ENCODE assay signal across 23 mouse cellular contexts in genomic region chr9:122271866-122272265, GRCm38 (mm10). TPM values are rescaled to one million over a fixed set of nuclear protein-coding genes. Genes with fewer than 3 reads are reported as not detected.
A peak's percentile ranks its signal among the peaks of the same experiment; 100 is the strongest.
DNase-seq lines count a peak whose midpoint lies in the region; TF ChIP-seq lines count a peak whose summit lies in the region.
"Had no signal": no experiment of that assay in that cellular context is flagged by ENCODE, and none has a peak within 500 bp of the region (broad histone marks: within the 10 kb centered on the region; RNA-seq: fewer than 3 reads in every experiment).

No protein-coding gene starts in this region.

- peaks cover 11 to 36% of the 10 kb centered on the region in 2 experiments for H3K36me3 ChIP-seq in CH12.LX (replicated peaks in 1 of 2; ENCODE audit: control insufficient read depth in 1 of 2, insufficient read depth in 1 of 2, low read length in 1 of 2)
- H3K36me3 ChIP-seq: liver, embryonic 15.5 days; lung, embryonic 15.5 days had no signal

- no peaks in the 10 kb centered on the region for H3K9me3 ChIP-seq in CH12.LX (replicated peaks; ENCODE audit: low read length)
- H3K9me3 ChIP-seq: forebrain, embryonic 15.5 days; heart, embryonic 10.5 days; hindbrain, embryonic 10.5 days; limb, embryonic 10.5 days; liver, embryonic 15.5 days; lung, embryonic 15.5 days; neural tube, embryonic 13.5 days had no signal

- no peak for TF ChIP-seq POLR2A in CH12.LX (IDR thresholded peaks at IDR 0.05; ENCODE audit: low read depth, low read length)

- H3K4me1 ChIP-seq in CH12.LX (ENCODE audit: control insufficient read depth in 1 of 2, insufficient read depth in 2 of 2): peaks cover 9 to 22% of the 10 kb centered on the region in 2 experiments
- H3K4me1 ChIP-seq: heart, embryonic 10.5 days; hindbrain, embryonic 10.5 days; limb, embryonic 10.5 days; lung, embryonic 15.5 days; neural tube, embryonic 13.5 days had no signal

- dilution Hi-C loops in CH12.LX (cut with MboI; ENCODE audit: extremely low pct_ligation_motif_present, extremely low pct_unique_long_range_greater_than_20kb, low sequenced_read_pairs): no loop called here

- DNase-seq in A20 (ENCODE audit: low read depth, low spot score) (peak; percentile 33), CH12.LX (ENCODE audit: extremely low read depth) (no peak)
- peak; percentile 65 for DNase-seq in naive thymus-derived CD4-positive, alpha-beta T cell, adult 2 months (ENCODE audit: low read depth)
- DNase-seq in thymus, postnatal 25 days: peak; percentile 60
- DNase-seq in left cerebral cortex, adult 8-10 months (ENCODE audit: low spot score in 2 of 2): no peak
- no peak for DNase-seq in kidney, postnatal 4 days
- no peak for DNase-seq in adrenal gland, postnatal 4 days (ENCODE audit: low spot score in 2 of 2)
- DNase-seq: adrenal gland, postnatal 10 days; B cell, adult 2 months; cerebellum, adult 8-10 months; kidney, postnatal 36 days; liver; lung, postnatal 4 days; midbrain, embryonic 14.5 days; retina, postnatal 1 day; right cerebral cortex, postnatal 25 days had no signal

- no peak overlapping the region for H3K27ac ChIP-seq in CH12.LX (ENCODE audit: insufficient read depth, low read depth)
- H3K27ac ChIP-seq: forebrain, embryonic 15.5 days; heart, embryonic 10.5 days; hindbrain, embryonic 10.5 days; limb, embryonic 10.5 days; liver, embryonic 15.5 days; lung, embryonic 15.5 days; neural tube, embryonic 13.5 days had no signal

- no peak for TF ChIP-seq EP300 in CH12.LX (IDR thresholded peaks at IDR 0.05; ENCODE audit: low read length)

- no peak overlapping the region for H3K9ac ChIP-seq in CH12.LX (ENCODE audit: insufficient read depth, low read depth)
- H3K9ac ChIP-seq: forebrain, embryonic 15.5 days; liver, embryonic 15.5 days; lung, embryonic 15.5 days; neural tube, embryonic 13.5 days had no signal

- no peak overlapping the region for H3K4me3 ChIP-seq in CH12.LX (replicated peaks in 1 of 3; ENCODE audit: low read depth in 2 of 3, low read length in 2 of 3, poor library complexity in 1 of 3)
- H3K4me3 ChIP-seq: forebrain, embryonic 15.5 days; heart, embryonic 10.5 days; hindbrain, embryonic 10.5 days; limb, embryonic 10.5 days; liver, embryonic 15.5 days; lung, embryonic 15.5 days; neural tube, embryonic 13.5 days had no signal

- TF ChIP-seq RAD21 in CH12.LX (IDR thresholded peaks at IDR 0.05; ENCODE audit: low read depth, low read length): no peak

- H3K27me3 ChIP-seq in CH12.LX (replicated peaks): no peaks in the 10 kb centered on the region
- H3K27me3 ChIP-seq: forebrain, embryonic 15.5 days; liver, embryonic 15.5 days; lung, embryonic 15.5 days; neural tube, embryonic 13.5 days had no signal

- H3K79me2 ChIP-seq in CH12.LX (replicated peaks; ENCODE audit: control insufficient read depth, extremely low read depth, insufficient read depth, poor library complexity, severe bottlenecking): no peaks in the 10 kb centered on the region

- no peak for TF ChIP-seq CTCF in CH12.LX (conservative IDR thresholded peaks at IDR 0.05 in 1 of 2, IDR thresholded peaks at IDR 0.05 in 1 of 2; ENCODE audit: low read depth in 2 of 2, low read length in 2 of 2)

- H3K4me2 ChIP-seq in CH12.LX (ENCODE audit: insufficient read depth, low read depth, poor library complexity, severe bottlenecking): no peak overlapping the region
- H3K4me2 ChIP-seq: forebrain, embryonic 15.5 days; liver, embryonic 15.5 days; lung, embryonic 15.5 days; neural tube, embryonic 13.5 days had no signal

- in situ Hi-C loops in CH12.LX (cut with MboI; ENCODE audit: low pct_ligation_motif_present, low pct_unique_long_range_greater_than_20kb, low sequenced_read_pairs): no loop called here

TF ChIP-seq in CH12.LX, 34 proteins besides CTCF, POLR2A, EP300 and RAD21:
- TF ChIP-seq JUN (IDR thresholded peaks at IDR 0.05; ENCODE audit: insufficient read depth, low read depth, low read length) (peak; percentile 54), JUND (conservative IDR thresholded peaks at IDR 0.05; ENCODE audit: low read depth, low read length) (peak; percentile 83; the same call in 1 of the 2 replicates), SIN3A (IDR thresholded peaks at IDR 0.05; ENCODE audit: low read length) (no peak), ELF1 (IDR thresholded peaks at IDR 0.05; ENCODE audit: low read depth, low read length) (0 out of 2 replicates have a peak, but pooled peaks have one; percentile 42), ZMIZ1 (IDR thresholded peaks at IDR 0.05; ENCODE audit: low read depth, low read length) (no peak), IRF4 (IDR thresholded peaks at IDR 0.05; ENCODE audit: low read depth, low read length) (peak; percentile 71)

RNA-seq across cellular contexts. Expression of gene Ano10, which starts 22.4 kb away (rescaled TPM):
- 18.2 and 23.9 TPM in 2 replicates for total RNA-seq in CH12.LX (2012; rRNA removed)
- total RNA-seq in CH12.LX (2014; rRNA removed): 7.3 and 9.5 TPM in 2 replicates
- 11.4 and 12.2 TPM in 2 replicates for polyA plus RNA-seq in CH12.LX (2012; ENCODE audit: insufficient read length, low read depth)
- 10 to 100 TPM; 28.5 to 29.8 (median 29.6) TPM for total RNA-seq in left cerebral cortex, adult 8-10 months (2022)
- total RNA-seq in adrenal gland, postnatal 4 days (2021): 10 to 100 TPM; 60.3 to 65.8 TPM

Comparison
In these comparisons a context has a peak if more than half of its experiments do, and no peak if none do; other contexts are left out.
1. DNase-seq: peak in A20 (single experiment), naive thymus-derived CD4-positive, alpha-beta T cell, adult 2 months (single experiment) and thymus, postnatal 25 days (single experiment); none in CH12.LX (single experiment), left cerebral cortex, adult 8-10 months (0 of 2), kidney, postnatal 4 days (0 of 2) and adrenal gland, postnatal 4 days (0 of 2).